Mouse (Mus musculus) layer of hippocampus, adult 18-20 months (tissue): ENCODE data around the gene Ehmt1. TPM values are rescaled to one million over a fixed set of nuclear protein-coding genes. Genes with fewer than 3 reads are reported as not detected.

Experiments used
- DNase-seq, 2 experiments: peaks; one replicate each; pipeline ENCODE4 v3.0.0; 2022; ENCODE audit warnings: low spot score in 2 of 2
- total RNA-seq, 2 experiments: library from RNA; stranded (reverse); gene quantifications; 2 replicates each; pipeline ENCODE4 v1.2.3; 2021

The Ehmt1 gene
- total RNA-seq, 2 experiments from 2014 or later, result 53.3 to 58.8 TPM

DNA sequence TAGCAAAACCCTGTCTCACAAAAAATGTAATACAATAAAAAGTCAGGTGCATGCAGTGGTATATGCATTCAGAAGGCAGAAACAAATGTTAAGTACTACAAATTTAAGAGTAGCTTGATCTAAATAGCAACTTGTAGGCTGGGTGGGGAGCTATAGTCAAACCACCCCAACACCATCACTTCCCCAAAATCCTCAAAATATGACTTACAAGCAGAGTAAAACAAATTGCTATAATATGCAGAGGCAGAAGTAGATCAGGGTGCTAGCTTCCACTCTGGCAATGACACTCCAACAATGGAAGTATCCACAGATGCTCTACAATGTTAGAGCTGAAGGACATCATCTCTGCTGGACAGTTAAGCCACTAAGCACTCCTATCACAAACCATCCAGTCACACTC lies 6.8 kb downstream of the Ehmt1 start:
- DNase-seq, result no peak

DNA sequence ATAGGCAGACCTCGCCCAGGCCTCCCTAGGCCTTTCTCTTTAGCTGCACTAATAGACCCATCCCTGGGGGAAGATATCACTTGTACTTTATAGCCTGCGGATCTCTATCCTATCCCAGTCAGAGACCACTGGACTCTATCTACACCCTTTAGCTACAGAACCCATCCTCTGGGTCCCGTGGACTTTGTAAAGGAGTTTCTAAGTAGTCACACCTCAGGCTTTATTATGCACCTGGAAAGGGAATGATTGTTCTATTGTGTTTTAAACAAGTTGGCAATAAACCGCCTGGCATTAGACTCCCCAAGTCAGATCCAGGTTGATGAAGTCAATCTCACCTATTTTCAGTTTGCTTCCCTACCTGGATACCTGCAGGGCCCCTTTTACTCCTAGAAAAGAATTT lies 7.2 kb downstream of the Ehmt1 start:
- DNase-seq, result no peak

DNA sequence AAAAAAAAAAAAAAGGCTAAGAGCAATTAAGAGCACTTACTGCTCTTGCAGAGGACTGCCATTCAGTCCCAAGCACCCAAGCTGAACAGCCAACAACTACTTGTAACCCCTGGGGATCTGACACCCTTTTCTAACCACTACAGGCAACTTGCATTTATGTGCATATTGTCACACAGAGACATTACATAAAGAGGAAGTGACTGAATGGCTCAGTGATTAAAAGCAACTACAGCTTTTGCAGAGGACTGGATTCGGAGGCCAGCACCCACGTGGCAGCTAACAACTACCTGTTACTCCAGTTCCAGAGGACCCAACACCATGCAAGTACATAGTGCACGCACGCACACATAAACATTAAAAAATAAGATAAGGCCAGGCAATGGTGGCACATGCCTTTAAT lies 8.9 kb downstream of the Ehmt1 start:
- DNase-seq, result no peak

DNA sequence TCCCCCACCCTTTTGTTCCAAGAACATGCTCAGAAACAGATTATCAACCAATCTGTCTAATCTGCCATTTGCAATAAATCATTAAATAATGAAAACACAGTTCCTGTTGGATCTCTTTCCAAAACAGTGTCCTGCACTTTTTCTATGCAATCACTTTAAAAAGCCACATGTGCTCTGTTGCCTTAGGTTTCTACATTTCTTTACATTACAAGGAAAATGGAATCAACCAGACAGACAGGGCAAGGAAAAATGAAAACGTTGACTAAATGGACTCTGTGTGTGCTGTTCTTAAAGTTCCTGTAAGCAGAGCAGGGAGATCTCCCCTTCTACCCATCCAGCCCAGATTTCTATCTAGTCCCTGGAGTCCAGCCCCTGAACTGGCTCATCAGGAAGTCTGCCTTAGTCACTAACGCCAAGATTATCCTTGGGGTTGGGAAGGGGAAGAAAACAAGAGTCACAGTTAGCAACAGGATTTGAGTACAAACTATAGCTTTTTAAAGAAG lies 13.7 kb downstream of the Ehmt1 start:
- peak in 1 of 2 experiments; percentile 44 for DNase-seq

DNA sequence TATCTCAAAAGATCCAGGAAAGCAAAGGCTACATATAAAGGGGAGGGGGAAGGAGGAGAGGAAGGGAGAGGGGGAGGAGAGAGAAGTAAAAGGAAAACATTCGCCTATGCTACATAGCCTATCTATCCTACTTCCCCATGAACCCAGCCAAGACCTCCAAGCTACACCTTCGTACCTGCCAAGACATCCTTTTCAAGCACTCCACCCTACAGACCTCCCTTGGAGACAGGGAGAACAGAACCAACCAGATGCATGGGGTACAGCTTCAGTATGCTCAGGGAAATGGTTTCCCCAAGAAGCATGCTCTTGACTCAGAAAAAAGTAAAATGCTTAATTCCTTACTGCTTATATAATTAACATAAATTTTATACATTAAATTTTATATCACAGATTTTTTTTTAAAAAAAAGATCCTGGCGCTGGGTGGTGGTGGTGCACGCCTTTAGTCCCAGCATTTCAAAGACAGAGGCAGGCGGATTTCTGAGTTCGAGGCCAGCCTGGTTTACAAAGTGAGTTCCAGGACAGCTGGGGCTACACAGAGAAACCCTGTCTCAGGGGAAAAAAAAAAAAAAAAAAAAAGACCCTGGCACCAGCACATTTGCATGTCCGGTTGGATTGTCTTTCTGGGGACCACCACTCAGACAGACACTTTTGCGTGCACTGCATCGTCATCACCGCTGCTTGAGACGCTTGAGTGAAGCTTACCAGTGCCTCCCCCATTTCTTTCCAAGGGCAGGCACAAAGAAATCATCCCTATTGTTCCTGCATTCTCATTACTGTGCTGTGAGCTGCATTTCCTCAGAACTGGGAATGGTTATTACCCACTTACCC lies 14.4 kb downstream of the Ehmt1 start:
- DNase-seq, result no peak

DNA sequence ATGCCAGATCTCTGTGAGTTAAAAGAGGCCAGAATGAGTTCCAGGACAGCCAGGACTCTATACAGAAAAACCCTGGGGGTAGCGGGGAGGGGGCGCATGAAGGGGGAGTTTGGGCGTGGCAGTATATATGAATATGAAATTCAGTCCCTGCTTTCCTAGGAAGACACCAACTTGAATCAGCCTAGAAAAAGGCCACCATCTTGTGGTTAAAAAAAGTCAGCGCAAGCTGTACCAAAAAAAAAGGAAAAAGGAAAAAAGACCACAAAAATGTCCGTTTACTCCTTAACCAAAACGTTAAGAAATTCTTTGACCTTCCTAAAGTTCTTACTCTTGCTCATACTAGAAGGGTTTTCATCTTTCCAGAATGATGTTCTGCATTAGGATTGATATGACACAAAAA lies 16.4 kb downstream of the Ehmt1 start:
- DNase-seq, result no peak

DNA sequence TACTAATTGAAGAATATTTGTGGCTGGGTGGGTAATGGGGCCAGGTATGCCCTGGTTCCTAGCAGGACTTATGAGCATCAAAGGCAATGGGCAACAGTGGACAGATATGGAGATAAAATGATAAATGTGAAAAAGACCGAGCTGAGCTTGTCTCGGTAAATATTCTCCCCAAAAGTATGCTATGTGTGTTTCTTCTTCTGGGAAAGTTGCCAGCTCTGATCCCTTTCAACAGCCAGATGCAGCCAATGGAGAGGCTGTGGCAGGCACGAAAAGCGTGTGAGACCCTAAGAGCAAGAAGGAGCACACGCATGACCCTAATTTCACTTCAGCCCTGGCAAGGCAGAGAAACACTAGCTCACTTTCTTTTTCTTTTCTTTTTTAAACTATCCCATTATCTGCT lies 18.4 kb downstream of the Ehmt1 start:
- peak in 1 of 2 experiments; percentile 45 for DNase-seq

DNA sequence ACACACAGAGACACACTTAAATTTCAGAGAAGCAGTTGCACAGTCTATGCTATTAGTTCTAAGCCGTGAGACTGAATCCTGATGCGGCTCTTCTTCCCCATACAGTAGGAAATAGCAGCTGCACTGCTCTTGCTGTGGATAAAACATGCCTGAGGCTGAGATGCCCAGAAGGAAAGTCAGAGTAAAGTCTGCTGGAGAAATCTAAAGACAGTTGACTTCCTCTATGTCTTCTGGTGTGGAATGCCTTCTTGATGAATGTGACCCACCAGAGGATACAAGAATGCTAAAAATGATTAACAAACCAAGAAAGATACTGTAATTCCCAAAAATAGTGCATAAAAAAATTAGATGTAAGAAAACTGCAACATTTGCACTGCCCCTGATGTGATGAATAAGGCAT lies 20.1 kb downstream of the Ehmt1 start:
- DNase-seq, result no peak

DNA sequence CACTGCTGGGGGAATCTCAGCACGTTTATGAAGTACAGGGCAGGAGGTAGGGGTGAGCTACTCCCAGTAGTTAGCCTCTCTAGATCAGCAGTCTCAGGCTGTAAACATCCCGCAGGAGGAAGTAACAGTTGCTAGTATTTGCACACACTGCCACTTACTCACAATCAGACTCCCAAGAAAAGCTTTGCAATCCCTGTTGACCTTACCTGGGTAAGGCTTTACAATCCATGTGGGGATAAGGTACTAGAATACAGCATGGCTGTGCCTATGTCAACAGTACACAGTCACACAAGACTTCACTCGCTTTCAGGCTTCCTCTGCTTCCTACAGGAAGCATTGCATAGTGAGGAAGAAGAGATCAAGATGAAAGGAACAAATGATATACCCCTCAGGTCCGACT lies 22.7 kb downstream of the Ehmt1 start:
- DNase-seq, result no peak

DNA sequence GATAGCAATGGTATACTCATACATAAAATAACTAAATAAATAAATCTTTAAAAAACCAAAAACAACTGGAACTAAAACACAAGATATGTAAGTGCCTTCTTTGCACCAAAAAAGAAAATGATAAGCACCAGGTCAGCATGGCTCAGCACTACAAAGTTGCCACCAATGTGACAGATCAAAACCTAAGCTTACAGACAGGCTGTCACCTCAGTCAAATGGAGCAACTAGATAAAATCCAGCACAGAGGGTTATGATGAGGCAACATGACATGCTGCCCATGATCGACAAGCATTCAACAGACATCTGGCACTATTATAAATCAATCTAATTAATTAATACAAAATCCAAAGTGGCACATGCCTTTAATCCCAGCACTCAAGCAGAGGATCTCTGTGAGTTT lies 25.2 kb downstream of the Ehmt1 start:
- DNase-seq, result no peak

DNA sequence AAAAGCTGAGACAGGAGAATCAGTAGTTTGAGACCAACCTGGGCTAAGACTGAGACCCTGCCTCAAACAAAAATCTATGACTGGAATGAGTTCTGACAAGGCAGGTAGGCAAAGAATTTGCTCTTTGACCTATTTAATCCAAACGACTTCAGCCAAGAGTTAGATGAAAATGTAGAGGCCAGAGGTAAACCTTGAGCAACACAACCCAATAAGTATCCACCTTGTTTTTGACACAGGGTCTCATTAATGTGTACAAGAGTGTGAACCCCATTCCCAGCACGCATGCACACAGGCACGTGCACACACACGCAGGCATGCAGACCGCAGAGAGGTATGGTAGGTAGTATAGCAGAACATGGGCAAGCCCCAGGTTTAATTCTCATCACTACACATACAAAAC lies 27.1 kb downstream of the Ehmt1 start:
- no peak for DNase-seq

DNA sequence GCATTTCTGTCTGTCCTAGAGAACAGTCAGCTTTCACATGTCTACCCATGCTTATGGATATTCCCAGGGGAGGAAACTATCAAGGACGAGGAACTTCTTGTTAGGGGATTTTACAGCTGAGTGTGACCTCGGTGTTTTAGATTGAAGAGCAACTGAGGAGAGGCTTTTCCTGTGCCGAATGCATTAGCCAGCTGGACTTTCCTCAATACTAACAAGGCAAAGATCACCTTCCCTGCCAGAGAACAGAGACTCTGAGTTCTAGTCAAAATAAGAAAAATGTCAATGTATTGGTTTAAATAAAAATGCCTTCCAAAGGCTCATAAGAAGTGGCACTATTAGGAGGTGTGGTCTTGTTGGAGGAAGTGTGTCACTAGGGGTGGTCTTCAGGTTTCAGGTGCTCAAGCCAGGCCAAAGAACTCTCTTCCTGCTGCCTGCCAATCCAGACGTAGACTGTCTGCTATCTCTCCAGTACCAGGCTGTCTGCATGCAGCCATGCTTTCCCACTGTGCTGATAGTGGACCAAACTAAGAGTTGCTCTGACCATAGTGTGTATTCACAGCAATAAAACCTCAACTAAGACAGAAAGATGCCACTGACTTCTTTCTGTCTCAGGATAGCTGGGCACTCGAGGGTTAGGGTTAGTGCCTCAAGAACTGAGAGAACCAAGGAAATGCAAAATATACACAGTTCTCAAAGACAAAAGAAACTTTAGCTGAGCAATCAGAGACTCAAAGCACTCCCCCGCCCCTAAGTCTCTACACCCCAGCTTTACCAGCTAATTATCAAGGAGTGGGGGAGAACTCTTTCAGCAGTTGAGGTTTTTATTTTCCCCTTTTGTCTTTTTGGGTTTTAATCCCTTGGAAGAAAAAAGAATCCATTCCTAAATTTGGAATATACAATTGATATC lies 28.6 kb downstream of the Ehmt1 start:
- no peak for DNase-seq

DNA sequence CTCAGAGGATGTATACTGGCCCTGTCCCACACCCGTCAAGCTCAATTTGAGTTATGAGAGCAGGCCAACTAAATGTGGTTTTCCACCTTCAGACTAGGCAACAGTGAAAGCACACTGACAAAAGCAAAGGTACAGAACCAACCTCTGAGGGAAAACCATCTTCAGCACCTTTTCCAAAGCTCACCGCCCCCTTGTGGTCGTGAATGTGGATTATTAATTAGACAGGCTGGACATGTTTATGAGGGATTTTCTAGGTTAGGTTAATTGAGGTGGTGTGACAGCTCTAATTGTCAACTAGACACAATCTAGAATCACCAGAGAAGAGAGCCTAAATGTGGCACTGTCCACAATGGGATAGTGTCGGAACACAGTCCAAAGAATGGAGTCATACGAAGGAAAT lies 30.5 kb downstream of the Ehmt1 start:
- DNase-seq, result no peak

DNA sequence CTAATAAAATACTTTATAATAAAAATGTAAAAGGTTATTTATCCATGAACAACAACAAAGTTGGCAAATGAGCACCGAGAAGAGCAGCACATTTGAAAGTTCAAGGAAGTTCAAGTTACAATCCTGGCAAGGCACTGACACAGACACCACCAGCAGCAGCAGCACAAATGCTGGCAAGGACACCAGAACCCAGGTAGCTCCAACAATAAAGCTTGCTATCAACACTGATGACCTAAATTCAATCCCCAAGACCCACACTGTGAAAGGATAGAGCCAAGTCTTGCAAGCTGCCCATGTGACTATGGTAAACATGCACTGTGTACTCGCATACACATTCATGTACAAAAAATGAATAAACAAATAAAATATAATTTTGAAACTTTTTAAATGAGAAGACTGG lies 38.7 kb downstream of the Ehmt1 start:
- no peak for DNase-seq

DNA sequence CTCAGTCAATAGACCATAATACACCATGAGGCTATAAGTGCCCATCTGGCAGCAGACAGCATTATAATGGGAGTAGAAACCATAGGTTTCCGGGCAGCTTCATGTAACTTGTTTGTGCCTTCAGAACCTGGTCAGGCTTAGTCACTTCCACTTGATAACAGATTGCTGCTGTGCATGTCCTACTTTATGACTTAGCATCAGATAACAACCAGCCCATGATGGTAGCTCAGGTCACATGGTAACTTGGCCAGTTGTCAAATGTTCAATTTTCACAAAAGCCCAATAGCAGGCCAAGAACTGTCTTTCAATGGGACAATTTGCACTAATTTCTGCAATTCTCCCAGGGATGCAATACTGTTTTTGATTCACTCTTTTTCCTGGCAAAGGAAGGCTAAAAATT lies 48.5 kb downstream of the Ehmt1 start:
- DNase-seq, result no peak

DNA sequence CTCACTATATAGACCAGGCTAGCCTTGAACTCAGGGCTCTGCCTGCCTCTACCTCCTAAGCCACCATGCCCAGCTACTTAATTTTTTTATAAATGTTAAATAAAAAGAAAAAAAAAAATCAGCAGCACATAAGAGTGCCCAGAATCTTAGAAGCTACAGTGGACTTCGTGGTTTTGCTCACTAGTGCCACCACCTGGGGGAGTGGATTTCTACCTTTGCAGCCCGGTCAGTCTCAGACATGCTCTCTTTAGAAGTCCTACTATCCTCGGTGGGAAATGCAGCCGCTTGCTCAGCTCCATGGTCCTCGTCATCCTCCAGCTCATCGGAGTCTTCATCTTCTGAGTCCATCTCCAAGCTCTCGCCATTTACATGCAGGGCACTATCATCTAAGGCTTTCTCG lies 56.4 kb downstream of the Ehmt1 start:
- DNase-seq, result peak in 1 of 2 experiments; percentile 39

DNA sequence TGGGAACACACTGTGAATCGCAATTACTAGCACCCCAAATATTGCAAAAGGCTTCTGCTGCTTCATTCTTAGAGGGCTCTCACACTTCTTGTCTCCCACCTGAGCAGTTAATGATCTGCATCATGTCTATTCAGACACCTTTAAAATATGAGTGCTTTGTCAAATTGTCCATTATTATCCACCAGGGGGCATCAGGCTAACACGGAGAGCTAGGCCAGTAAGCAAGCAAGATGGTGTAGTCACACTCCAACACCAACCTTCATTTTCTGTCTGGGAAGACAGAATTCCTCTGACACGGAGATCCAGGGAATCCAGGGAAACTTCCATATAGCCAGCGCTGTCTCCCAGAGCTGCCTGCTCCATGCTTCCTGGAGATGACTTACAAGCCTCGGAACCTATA lies 67.0 kb downstream of the Ehmt1 start:
- DNase-seq, result peak in 1 of 2 experiments; percentile 46

DNA sequence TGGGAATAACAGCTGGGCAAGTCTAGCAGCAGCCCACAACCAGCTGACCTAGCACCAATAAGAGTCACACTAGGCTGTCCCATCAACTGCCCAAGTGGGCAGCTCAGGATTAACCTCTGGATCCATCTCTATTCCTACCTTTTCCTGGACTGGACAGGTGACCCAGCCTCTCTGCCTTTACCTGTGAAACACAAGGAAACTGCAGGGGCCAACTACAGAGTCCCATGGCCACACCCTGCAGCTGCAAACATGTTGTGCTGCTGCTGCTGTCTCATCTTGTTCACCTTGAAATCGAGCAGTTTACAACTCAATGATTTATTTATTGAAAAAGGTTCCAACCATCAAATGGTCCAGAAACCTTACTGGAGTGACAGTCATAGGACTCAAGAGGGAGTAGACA lies 72.9 kb downstream of the Ehmt1 start:
- no peak for DNase-seq

DNA sequence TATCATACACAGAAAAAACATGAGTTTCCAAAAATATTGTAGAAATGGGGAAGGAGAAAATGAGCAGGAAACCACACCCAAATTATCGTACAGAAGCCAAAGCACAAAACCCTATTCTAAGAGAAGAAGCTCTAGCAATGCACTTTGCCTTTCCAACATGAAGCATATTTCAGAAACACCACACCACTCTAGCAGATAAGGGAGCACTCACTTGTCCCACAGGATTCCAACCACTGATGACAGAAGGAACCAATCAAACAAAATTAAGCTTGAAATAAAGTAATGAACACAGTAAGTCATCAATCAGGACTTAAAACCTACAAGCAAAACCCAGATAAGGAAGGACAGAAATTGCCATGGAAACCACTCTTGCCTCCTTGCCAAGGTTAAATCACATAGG lies 74.2 kb downstream of the Ehmt1 start:
- no peak for DNase-seq

DNA sequence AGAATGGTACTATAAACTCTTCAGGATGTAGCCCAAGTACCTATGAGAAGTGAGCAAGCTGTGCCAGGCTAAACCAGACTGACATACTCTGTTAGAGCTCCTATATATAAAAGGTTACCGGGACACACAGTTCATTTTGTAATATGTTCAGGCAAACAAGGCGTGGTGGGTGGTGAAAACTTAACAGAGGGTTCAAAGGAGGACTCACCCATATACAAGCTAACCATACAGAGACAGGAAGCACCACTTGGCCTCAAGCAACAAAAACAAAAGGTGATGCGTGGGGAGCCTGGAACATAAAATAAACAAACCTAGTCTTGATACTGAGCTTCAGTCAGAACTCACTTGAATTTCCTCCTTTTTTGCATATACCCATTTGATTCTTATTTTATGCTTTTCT lies 88.8 kb downstream of the Ehmt1 start:
- DNase-seq, result no peak

DNA sequence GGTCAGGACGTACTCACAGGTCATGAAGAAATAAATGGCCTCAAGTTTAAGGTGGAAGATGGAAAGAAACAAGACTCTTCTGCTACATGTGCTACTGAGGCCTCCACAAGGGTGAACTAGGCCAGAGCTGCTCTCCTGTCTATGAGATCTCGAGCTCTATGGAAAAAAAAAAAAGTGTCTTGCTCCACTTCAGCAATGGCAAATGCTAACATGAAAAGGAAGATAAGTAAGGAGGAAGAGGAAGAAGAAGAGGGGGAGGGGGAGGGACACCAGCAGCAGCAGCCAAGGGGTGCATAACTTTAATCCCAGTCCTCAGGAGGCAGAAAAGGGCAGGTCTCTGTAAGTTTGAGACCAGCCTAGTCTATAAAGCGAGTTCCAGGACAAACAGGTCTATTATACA lies 109.7 kb downstream of the Ehmt1 start:
- no peak for DNase-seq

DNA sequence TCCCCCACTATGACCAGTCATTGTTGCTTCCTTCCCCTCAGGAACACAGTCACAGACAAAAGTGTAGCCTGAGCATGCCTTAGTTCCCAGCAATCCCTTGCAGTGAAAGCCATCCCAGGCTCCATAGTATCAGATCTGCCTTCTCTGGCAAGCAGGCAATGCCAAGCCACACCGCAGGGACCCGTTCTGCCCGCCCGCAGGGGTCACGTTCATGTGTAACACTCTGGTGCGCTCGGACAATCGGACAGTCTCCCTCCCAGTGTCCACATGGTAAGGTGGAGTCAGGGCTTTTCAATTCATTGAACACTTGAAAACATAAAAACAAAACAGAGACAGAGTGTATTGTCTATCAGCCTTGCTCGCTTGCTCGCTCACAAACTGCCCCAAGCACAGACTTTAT lies 111.7 kb downstream of the Ehmt1 start:
- no peak for DNase-seq
